ENCODE assay signal across 29 mouse cellular contexts in the genomic region with DNA sequence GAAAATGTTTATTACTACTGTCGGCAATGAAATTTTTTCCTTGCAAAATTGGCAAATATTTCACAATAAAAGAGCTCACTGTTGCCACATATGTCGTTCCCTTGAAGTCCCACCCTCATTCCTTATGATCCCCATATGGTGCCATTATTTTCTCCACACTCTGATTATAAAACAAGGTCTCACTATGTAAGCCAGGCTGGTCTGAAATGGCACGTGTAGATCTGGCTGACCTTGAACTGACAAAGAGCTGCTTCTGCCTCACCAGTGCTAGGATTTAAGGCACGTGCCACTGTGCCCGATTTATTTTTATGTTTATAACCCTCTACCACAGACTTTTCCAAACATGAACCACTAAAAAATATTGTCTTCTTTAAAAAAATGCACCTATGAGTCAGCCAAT. TPM values are rescaled to one million over a fixed set of nuclear protein-coding genes. Genes with fewer than 3 reads are reported as not detected.
DNase-seq lines count a peak whose midpoint lies in the region; ATAC-seq and TF ChIP-seq lines count a peak whose summit lies in the region.
"Had no signal": no experiment of that assay in that cellular context is flagged by ENCODE, and none has a peak within 500 bp of the region (broad histone marks: within the 10 kb centered on the region; RNA-seq: fewer than 3 reads in every experiment).

No protein-coding gene starts in this region.

- no peak overlapping the region for H3K9ac ChIP-seq in liver, adult 2 months (ENCODE audit: low read depth, low read length)
- no peak overlapping the region for H3K9ac ChIP-seq in liver, postnatal 0 days (replicated peaks)
- H3K9ac ChIP-seq in liver, embryonic 14.5 days (replicated peaks) = no peak overlapping the region
- H3K9ac ChIP-seq: kidney, embryonic 15.5 days had no signal

- no peak for TF ChIP-seq EP300 in liver, postnatal 0 days (IDR thresholded peaks at IDR 0.05; ENCODE audit: low read depth)
- TF ChIP-seq EP300 in liver, embryonic 14.5 days (IDR thresholded peaks at IDR 0.05; ENCODE audit: low read depth) = no peak

- no peak overlapping the region for H3K4me2 ChIP-seq in liver, postnatal 0 days (ENCODE audit: low read depth, low read length)
- peak overlapping the region; percentile 23; the same call in 1 of the 2 replicates for H3K4me2 ChIP-seq in liver, embryonic 14.5 days (ENCODE audit: low read depth)

- H3K4me1 ChIP-seq in liver, adult 2 months (ENCODE audit: control insufficient read depth, insufficient read depth, low read length) = 0 out of 2 replicates have a peak, but pooled peaks cover 2% of the 10 kb centered on the region
- H3K4me1 ChIP-seq in liver, postnatal 0 days (ENCODE audit: insufficient read depth) = peaks cover 5% of the 10 kb centered on the region; the same call in 1 of the 2 replicates
- peaks cover 16 to 18% of the 10 kb centered on the region in 2 experiments for H3K4me1 ChIP-seq in liver, embryonic 14.5 days (replicated peaks; ENCODE audit: control insufficient read depth in 2 of 2, insufficient read depth in 2 of 2, low read length in 1 of 2)

- H3K9me3 ChIP-seq in liver, postnatal 0 days (ENCODE audit: low read length) = no peaks in the 10 kb centered on the region
- H3K9me3 ChIP-seq in liver, embryonic 14.5 days (ENCODE audit: control insufficient read depth, low read length) = no peaks in the 10 kb centered on the region
- H3K9me3 ChIP-seq: forebrain, embryonic 15.5 days; hindbrain, embryonic 10.5 days; hindbrain, embryonic 15.5 days; kidney, embryonic 15.5 days had no signal

- H3K36me3 ChIP-seq in liver, adult 2 months (ENCODE audit: control insufficient read depth, insufficient read depth, low read length) = no peaks in the 10 kb centered on the region
- H3K36me3 ChIP-seq in liver, postnatal 0 days (replicated peaks; ENCODE audit: insufficient read depth, low read length) = peaks cover 10% of the 10 kb centered on the region
- peaks cover 13% of the 10 kb centered on the region for H3K36me3 ChIP-seq in liver, embryonic 14.5 days (replicated peaks; ENCODE audit: control insufficient read depth, insufficient read depth, low read depth)

- peak; percentile 26 for DNase-seq in adrenal gland, postnatal 14 days
- DNase-seq in adrenal gland, adult 8-10 months = no peak
- peak; percentile 10 for DNase-seq in liver, adult 2 months (ENCODE audit: extremely low read depth, low read depth, low spot score)
- no peak for DNase-seq in liver, postnatal 0 days
- peak; percentile 40 for DNase-seq in brain, adult 2 months (ENCODE audit: low read depth, low spot score)
- no peak for DNase-seq in liver, embryonic 14.5 days (ENCODE audit: low read depth in 3 of 3, low spot score in 3 of 3)
- no peak for DNase-seq in spleen, adult 18-20 months
- DNase-seq: cerebellum, adult 11 months; cerebellum, adult 9-10 months; cerebellum, postnatal 36 days; gastrocnemius, adult 2 months; gastrocnemius, postnatal 36 days; heart, postnatal 14 days; kidney, adult 18-20 months; kidney, postnatal 36 days; lung, adult 18-20 months; lung, postnatal 10 days; midbrain, embryonic 14.5 days; right cerebral cortex, postnatal 25 days; thymus, adult 18-20 months; thymus, postnatal 25 days had no signal

- no peak for ATAC-seq in liver, postnatal 0 days
- ATAC-seq in liver, embryonic 14.5 days (ENCODE audit: insufficient read depth) = no peak
- ATAC-seq in cerebellum, adult (ENCODE audit: insufficient number of reproducible peaks, low FRiP score, low TSS enrichment) = no peak
- ATAC-seq: CD4-positive, CD25-positive, alpha-beta regulatory T cell, adult 4 months; forebrain, embryonic 15.5 days; inflammation-experienced regulatory T-cells, adult 6 months had no signal

- no peak overlapping the region for H3K27ac ChIP-seq in liver, adult 2 months (replicated peaks; ENCODE audit: insufficient read depth, low read depth, low read length)
- H3K27ac ChIP-seq in liver, postnatal 0 days (ENCODE audit: low read depth) = no peak overlapping the region
- H3K27ac ChIP-seq in liver, embryonic 14.5 days = peak overlapping the region; percentile 34; the same call in 1 of the 2 replicates
- H3K27ac ChIP-seq: gastrocnemius, adult 2 months; hindbrain, embryonic 10.5 days; kidney, embryonic 15.5 days; stomach, postnatal 0 days had no signal

- H3K79me2 ChIP-seq in liver, adult 2 months (ENCODE audit: control insufficient read depth, insufficient read depth, low read length) = no peaks in the 10 kb centered on the region

- no peaks in the 10 kb centered on the region for H3K27me3 ChIP-seq in liver, adult 2 months (ENCODE audit: control insufficient read depth, insufficient read depth, low read length)
- no peaks in the 10 kb centered on the region for H3K27me3 ChIP-seq in liver, postnatal 0 days (ENCODE audit: insufficient read depth, low read length)
- no peaks in the 10 kb centered on the region for H3K27me3 ChIP-seq in liver, embryonic 14.5 days (ENCODE audit: control insufficient read depth, insufficient read depth, low read length)
- H3K27me3 ChIP-seq: forebrain, embryonic 15.5 days; hindbrain, embryonic 15.5 days; kidney, embryonic 15.5 days had no signal

- TF ChIP-seq POLR2A in liver, adult 2 months (IDR thresholded peaks at IDR 0.05; ENCODE audit: extremely low read depth, insufficient read depth, low read length) = no peak

- H3K4me3 ChIP-seq in liver, adult 2 months (ENCODE audit: insufficient read depth, low read depth, low read length) = no peak overlapping the region
- no peak overlapping the region for H3K4me3 ChIP-seq in liver, postnatal 0 days (ENCODE audit: low read depth, low read length)
- no peak overlapping the region for H3K4me3 ChIP-seq in liver, embryonic 14.5 days (ENCODE audit: insufficient read depth in 1 of 2, low read depth in 2 of 2, low read length in 2 of 2)
- H3K4me3 ChIP-seq: gastrocnemius, adult 2 months had no signal

- TF ChIP-seq CTCF in liver, adult 2 months (IDR thresholded peaks at IDR 0.05; ENCODE audit: low read depth, low read length) = no peak
- TF ChIP-seq CTCF in liver, postnatal 0 days (IDR thresholded peaks at IDR 0.05; ENCODE audit: low read depth) = no peak
- TF ChIP-seq CTCF in liver, embryonic 14.5 days (IDR thresholded peaks at IDR 0.05; ENCODE audit: low read depth) = no peak

- WGBS in liver, adult 2 months = 43% methylated on average over 5 of the region's 5 CpGs
- WGBS in liver, postnatal 0 days (ENCODE audit: insufficient replicate concordance) = 70% methylated on average over 5 of the region's 5 CpGs
- WGBS in liver, embryonic 14.5 days (ENCODE audit: insufficient replicate concordance) = 75% methylated on average over 5 of the region's 5 CpGs

RNA-seq across cellular contexts. Expression of gene Prim2, which starts 1.8 kb away (rescaled TPM):
- 8.4 and 8.5 TPM in 2 replicates for total RNA-seq in adrenal gland, postnatal 14 days (2021)
- 1 to 10 TPM; 4.4 to 8.9 (median 6.1) TPM for total RNA-seq in adrenal gland, adult 8-10 months (2022)
- 5.0 and 5.1 TPM in 2 replicates for total RNA-seq in liver, adult 2 months (2014; rRNA removed)
- polyA plus RNA-seq in liver, adult 2 months (2012; rRNA removed) = 1.2 and 1.5 TPM in 2 replicates
- 14.1 and 15.7 TPM in 2 replicates for polyA plus RNA-seq in liver, postnatal 0 days (2015; fragmentation: Nextera tagmentation; extraction: Ambion mirVana)
- 23.4 and 34.1 TPM in 2 replicates for polyA plus RNA-seq in liver, embryonic 14.5 days (2012; rRNA removed)
- 38.1 and 40.7 TPM in 2 replicates for polyA plus RNA-seq in liver, embryonic 14.5 days (2014; fragmentation: Nextera tagmentation; extraction: Ambion mirVana)

RNA-seq across cellular contexts. Expression of gene Rab23, which starts 48.2 kb away (rescaled TPM):
- total RNA-seq in adrenal gland, postnatal 14 days (2021) = 12.0 and 15.2 TPM in 2 replicates
- total RNA-seq in adrenal gland, adult 8-10 months (2022) = 10 to 100 TPM; 14.0 to 16.8 (median 15.0) TPM
- 11.4 and 13.6 TPM in 2 replicates for total RNA-seq in liver, adult 2 months (2014; rRNA removed)
- 4.5 and 5.4 TPM in 2 replicates for polyA plus RNA-seq in liver, adult 2 months (2012; rRNA removed)
- 2.3 and 2.8 TPM in 2 replicates for polyA plus RNA-seq in liver, postnatal 0 days (2015; fragmentation: Nextera tagmentation; extraction: Ambion mirVana)
- polyA plus RNA-seq in liver, embryonic 14.5 days (2012; rRNA removed) = 2.1 and 2.5 TPM in 2 replicates
- polyA plus RNA-seq in liver, embryonic 14.5 days (2014; fragmentation: Nextera tagmentation; extraction: Ambion mirVana) = 2.9 and 3.8 TPM in 2 replicates

Comparison
In these comparisons a context has a peak if more than half of its experiments do, and no peak if none do; other contexts are left out.
1. DNase-seq: peak in adrenal gland, postnatal 14 days (single experiment), liver, adult 2 months (single experiment) and brain, adult 2 months (single experiment); none in adrenal gland, adult 8-10 months (single experiment), liver, postnatal 0 days (single experiment), liver, embryonic 14.5 days (0 of 3) and spleen, adult 18-20 months (0 of 2).